Mouse (Mus musculus) left cerebral cortex, adult 2 months (tissue): Measurements from ENCODE around the gene Rab13. TPM values are rescaled to one million over a fixed set of nuclear protein-coding genes. Genes with fewer than 3 reads are reported as not detected.
A peak's percentile ranks its signal among the peaks of the same experiment; 100 is the strongest.

Experiments used
- DNase-seq, 2 experiments: peaks; one replicate each; pipeline ENCODE4 v3.0.0; 2021 to 2022; ENCODE audit warnings: low spot score in 2 of 2, mixed read lengths in 1 of 2; ENCODE audit errors: extremely low spot score in 1 of 2
- H3K27ac ChIP-seq: fragments of 200-600 bp; 2 replicates; pipeline ENCODE4 v1.8.1; 2022
- H3K4me3 ChIP-seq: fragments of 200-600 bp; 2 replicates; pipeline ENCODE4 v1.8.1; 2022
- CTCF ChIP-seq: fragments of 200-600 bp; IDR thresholded peaks from 2 replicates; pipeline ENCODE4 v1.8.1; 2022; ENCODE audit warnings: antibody characterized with exemption, mild to moderate bottlenecking, moderate library complexity
- intact Hi-C: fragments of 180-260 bp; cut with DNase I; formaldehyde crosslinking; loops from one replicate; pipeline ENCODE4 v1.15.1; 2025
- total RNA-seq, 2 experiments: library from RNA; stranded (reverse); gene quantifications; 2 replicates each; pipeline ENCODE4 v1.2.3; 2021

The Rab13 gene
- total RNA-seq, 2 experiments from 2014 or later: 7.9 to 8.9 TPM

DNA sequence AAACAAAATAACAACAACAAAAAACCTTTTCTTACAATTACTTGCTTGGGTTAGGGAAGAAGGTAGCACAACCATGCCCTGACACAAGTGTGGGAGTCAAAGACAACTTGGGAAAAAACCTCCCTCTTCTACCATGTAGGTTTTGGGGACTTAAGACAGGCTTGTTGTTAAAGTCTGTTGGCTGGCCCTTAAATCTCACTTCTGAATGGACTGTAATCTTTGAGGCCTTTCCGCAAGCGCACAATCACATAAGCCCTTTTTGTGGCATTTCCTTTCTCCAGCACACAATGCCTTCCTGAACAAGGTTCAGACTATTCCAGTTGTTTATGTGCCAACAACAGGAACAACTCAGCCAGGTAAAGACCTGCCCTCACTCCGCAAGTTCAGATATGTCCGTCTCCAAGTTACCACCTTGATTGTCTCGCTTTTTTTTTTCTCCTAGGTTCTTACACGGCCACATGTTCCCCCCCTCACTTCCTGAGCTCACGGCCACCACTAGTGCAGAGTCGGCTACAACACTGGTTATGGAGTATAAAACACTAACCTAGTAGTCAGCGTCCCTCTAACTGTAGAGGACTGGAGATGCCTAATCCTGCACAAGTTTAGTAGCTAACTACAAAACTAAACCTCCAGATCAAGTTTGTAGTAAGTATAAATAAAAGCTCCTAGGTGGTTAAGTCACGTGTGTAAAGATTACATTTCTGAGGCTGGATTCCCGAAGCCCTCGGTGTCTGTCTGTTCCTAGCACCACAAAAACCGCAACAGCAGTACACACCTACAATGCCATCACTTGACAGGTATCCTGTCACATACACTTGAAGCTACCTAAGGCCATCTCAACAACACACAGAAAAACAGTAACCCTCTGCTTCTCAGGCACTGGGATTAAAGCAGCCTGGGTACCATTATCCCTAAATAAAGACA lies 1.8 kb upstream of the Rab13 start:
- H3K4me3 ChIP-seq: peak overlapping the region; percentile 71
- TF ChIP-seq CTCF: no peak
- DNase-seq: no peak
- no peak overlapping the region for H3K27ac ChIP-seq
- intact Hi-C loops: loop anchor here (5.0 kb wide), 2 partner anchors 94 to 129 kb away; no protein-coding TSS in a partner anchor

DNA sequence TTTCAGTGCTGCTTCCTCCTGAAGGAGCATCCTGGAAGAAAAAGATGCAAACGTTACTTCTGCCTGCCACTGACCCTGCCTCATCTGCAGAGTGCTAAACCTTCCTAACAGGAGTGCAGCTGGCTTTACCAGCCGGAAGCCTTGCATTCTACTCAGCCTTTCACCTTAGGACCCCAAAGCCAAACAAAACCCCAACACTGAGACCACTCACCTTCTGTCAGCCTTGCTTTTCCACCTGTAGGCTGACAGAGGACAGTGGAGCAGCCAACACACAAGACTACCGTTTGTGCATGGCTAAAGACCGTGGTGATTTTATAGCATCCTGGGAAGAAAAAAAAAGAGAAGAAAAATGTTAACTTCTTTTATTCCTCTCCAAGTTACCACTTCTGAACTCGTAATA lies 772 bp upstream of the Rab13 start:
- H3K27ac ChIP-seq: peak overlapping the region; percentile 97
- H3K4me3 ChIP-seq: peak overlapping the region; percentile 71
- TF ChIP-seq CTCF: no peak
- intact Hi-C loops: loop anchor here (5.0 kb wide), 2 partner anchors 95 to 130 kb away; no protein-coding TSS in a partner anchor
- DNase-seq: no peak

DNA sequence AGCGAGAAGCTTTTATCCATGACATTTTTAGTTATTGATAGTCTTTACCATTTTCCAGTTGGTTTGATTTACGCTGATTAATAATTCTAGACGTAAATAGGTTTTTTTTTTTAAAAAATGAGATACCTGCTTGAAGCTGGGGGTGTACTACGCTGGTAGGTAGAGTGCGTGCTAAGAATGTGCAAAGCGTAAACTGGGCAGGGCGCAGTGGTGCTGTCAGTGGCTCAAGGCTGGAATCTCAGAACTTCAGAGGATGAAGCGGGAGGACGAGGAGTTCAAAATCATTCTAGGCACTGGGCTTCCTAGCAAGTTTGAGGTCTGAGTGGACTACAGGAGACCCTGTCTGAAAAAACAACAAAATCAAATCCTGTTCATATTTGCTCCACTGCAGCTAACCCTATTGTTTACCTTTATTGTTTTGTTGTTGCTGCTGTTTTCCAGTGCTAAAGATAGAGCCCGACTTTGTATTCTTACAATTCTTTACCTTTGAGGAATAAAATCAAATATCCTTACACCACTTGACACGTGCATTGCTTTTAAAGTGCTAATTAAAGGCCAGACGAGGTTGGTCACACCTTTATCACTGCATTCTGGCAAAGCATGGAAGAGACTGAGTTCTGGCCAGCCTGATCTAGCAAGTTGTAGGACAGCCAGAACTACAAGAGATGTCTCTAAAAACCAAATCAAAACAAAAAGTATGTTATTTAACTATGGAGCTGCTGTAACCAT lies 625 bp downstream of the Rab13 start:
- peak overlapping the region; percentile 71 for H3K4me3 ChIP-seq
- intact Hi-C loops: loop anchor here (5.0 kb wide), 2 partner anchors 97 to 132 kb away; no protein-coding TSS in a partner anchor
- TF ChIP-seq CTCF: no peak
- no peak for DNase-seq
- H3K27ac ChIP-seq: peak overlapping the region; percentile 97

DNA sequence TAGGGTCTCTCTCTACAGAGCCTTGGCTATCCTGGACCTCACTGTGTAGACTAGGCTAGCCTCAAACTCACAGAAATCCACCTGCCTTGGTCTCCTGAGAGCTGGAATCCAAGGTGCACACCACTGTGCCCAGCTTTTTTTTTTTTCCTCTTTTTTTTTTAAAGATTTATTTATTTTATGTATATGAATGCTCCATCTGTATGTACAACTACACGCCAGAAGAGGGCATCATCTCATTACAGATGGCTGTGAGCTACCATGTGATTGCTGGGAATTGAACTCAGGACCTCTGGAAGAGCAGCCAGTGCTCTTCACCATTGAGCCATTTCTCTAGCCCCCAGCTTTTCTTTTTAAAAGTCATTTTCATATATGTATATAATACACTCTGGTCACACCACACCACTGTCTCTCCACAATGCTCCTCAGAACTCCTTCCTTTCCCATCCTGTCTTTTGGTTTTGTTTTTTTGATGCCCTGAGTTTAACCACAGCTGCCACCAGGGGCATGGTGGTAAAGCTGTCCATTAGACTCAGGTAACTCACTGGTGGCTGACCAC lies 2.4 kb downstream of the Rab13 start:
- H3K4me3 ChIP-seq: no peak overlapping the region
- TF ChIP-seq CTCF: peak; percentile 39
- no peak overlapping the region for H3K27ac ChIP-seq
- intact Hi-C loops: loop anchor here (1.0 kb wide), 1 partner anchor 157 kb away; no protein-coding TSS in a partner anchor
- no peak for DNase-seq

DNA sequence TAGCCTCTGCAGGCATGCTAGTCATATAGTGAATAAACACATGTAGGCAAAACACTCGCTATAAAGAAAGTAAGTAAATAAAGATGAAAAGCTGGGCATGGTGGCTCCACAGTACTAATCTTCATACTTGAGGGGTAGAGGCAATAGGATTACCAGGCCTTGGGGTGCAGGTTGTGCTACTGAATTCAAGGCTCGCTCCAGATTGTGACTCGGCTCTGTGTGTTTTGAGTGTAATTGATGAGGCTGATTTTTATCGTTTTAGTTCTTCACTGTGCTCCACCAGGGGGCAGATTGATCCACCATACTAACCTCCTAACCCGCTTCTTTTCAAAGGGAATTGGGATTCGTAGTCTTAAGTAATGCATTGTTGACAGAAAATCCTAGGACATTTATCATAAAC lies 6.6 kb downstream of the Rab13 start:
- H3K4me3 ChIP-seq: peak overlapping the region; percentile 43
- TF ChIP-seq CTCF: peak; percentile 73
- DNase-seq: peak; percentile 18 to 33
- intact Hi-C loops: loop anchor here (2.0 kb wide), 1 partner anchor 153 kb away; no protein-coding TSS in a partner anchor
- H3K27ac ChIP-seq: peak overlapping the region; percentile 60; the same call in 1 of the 2 replicates

DNA sequence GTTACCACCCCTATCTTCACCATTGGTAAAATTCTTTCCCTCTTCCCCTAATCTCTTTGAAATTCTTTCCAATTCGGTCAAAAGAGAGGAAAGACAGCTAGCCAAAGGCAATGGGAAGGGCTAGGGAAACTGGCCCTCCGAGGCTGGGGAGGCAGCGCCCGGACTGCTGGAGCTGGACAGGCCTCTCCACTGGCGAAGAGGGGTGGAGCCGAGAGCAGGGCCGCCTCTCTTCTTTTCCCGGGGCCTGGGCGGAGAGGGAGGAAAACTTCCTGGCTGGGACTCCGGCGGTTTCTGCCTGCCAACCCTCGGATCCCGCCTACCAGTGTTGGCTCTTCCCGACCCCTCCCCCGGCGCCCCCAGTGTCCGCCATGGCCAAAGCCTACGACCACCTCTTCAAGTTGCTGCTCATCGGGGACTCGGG lies 7.0 kb downstream of the Rab13 start:
- Histone ChIP-seq H3K4me3 (peak overlapping the region; percentile 43), H3K27ac (peak overlapping the region; percentile 60; the same call in 1 of the 2 replicates)
- peak; percentile 48 to 53 for DNase-seq
- no peak for TF ChIP-seq CTCF
- intact Hi-C loops: loop anchor here (2.0 kb wide), 1 partner anchor 152 kb away; no protein-coding TSS in a partner anchor

DNA sequence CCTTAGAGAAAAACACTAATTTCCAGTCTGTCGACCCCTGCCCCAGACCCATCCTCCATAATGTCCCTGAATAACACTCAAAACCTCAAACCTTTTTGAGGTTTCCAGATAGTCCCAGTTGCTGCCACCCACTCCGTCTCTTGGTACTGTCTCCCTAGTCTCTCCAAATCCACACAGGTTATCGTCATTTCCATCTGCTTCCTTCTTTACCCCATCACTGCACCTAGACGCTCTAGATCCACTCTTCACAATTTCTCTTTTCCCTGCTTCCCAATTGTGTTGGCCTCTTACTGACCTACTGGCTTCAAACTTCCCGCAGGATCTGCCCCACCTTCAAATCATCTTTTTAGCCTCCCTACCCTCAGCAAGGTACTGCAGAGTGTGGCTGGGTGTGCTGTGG lies 7.6 kb downstream of the Rab13 start:
- intact Hi-C loops: loop anchor here (2.0 kb wide), 1 partner anchor 152 kb away; no protein-coding TSS in a partner anchor
- no peak for DNase-seq
- no peak for TF ChIP-seq CTCF

DNA sequence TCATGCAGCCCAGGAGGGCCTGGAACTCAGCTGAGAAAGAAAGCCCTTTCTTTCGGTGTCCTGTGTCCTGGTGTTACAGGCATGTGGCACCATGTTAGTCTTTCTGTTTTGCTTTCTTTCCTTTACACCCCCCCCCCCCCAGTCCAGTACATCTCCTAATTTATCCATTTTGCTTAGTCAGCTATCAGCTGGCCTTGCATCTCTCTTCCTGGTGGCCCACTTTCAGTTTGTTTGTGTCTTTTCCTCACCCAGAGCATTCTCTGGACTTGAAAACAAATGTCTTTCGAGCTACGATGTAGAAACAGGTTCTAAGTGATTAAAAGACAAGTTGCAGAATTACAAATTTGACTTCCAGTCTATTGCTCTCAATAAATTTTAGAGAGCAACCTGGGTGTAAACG lies 9.0 kb downstream of the Rab13 start:
- no peak for TF ChIP-seq CTCF
- H3K27ac ChIP-seq: no peak overlapping the region
- no peak overlapping the region for H3K4me3 ChIP-seq
- DNase-seq: no peak
- intact Hi-C loops: no loop called here

More for the DNA sequence above, 7.6 kb downstream of the Rab13 start:
- Histone ChIP-seq H3K4me3 (peak overlapping the region; percentile 43), H3K27ac (no peak overlapping the region)

DNA sequence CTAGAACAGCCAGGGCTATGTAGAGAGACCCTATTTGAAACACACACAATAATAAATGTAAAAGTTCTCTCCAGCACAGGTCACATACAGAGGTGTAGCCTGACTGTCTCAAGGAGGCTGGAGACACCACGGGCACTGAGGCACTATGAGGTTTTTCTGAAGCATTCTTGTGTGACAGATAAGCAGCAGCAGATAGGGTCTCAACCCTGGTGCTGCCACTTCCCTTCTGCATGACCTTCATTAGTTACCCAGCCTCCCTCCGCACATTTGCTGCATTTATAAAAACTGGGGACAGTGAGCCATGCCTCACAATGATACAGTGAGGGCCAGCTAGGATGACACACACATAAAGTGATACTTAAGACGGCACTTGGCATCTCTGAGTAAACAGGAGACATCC lies 9.4 kb downstream of the Rab13 start:
- no peak for DNase-seq
- no peak overlapping the region for H3K4me3 ChIP-seq
- intact Hi-C loops: no loop called here
- no peak for TF ChIP-seq CTCF
- no peak overlapping the region for H3K27ac ChIP-seq

DNA sequence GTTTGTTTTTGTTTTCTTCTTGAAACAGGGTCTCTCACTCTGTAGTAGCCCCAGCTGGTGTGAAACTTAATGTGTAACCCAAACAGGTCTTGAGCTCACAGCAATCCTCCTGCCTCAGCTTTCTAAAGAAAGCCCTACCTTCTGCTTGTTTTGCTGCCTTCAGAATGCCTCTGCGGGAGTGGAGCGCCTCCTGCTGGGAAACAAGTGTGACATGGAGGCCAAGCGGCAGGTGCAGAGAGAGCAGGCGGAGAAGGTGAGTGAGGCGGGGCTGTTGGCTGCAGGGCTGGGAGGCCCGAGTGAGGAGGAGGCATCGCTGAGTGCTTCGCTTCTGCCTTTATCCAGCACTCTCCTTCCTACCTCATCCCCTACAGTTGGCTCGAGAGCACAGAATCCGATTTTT lies 10.8 kb downstream of the Rab13 start:
- DNase-seq: no peak
- intact Hi-C loops: no loop called here
- no peak for TF ChIP-seq CTCF
- H3K27ac ChIP-seq: no peak overlapping the region
- no peak overlapping the region for H3K4me3 ChIP-seq

DNA sequence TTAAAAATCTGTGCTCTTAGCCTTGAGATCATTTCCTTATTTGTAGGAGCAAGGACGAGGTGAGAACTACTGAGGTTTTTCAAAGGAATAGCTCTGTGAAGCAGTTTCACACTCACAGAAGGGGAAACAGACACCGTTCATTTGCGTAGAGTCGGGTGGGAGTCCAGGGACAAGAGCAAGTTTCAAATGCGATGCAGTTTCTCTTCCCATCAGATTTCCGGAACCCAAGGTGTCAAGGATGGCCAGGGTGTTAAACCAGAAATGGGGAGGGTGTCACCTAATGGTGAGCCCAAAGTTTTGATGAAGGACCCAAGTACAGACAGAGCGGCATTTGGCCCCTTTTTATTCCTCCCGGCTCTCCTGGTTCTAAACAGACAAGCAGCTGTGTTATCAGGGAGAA lies 17.6 kb downstream of the Rab13 start:
- no peak for DNase-seq
- intact Hi-C loops: loop anchor here (2.0 kb wide), 1 partner anchor 18 kb away; the partner anchor contains the start of gene Slc39a1
- Histone ChIP-seq H3K27ac (peak overlapping the region; percentile 56; the same call in 1 of the 2 replicates), H3K4me3 (peak overlapping the region; percentile 82)
- TF ChIP-seq CTCF: no peak
